Mouse (Mus musculus): ENCODE results near the gene Fgf18.

Fgf18 gene

GRCm38 (mm10) chr11:33115796-33116195, 31.4 kb downstream of the Fgf18 start:
- DNase-seq (ENCODE audit: low spot score in 2 of 2), result no peak

GRCm38 (mm10) chr11:33112407-33112806, 34.8 kb downstream of the Fgf18 start:
- DNase-seq (ENCODE audit: low spot score in 2 of 2), result no peak

GRCm38 (mm10) chr11:33110111-33110510, 37.1 kb downstream of the Fgf18 start:
- no peak for DNase-seq (ENCODE audit: low spot score in 2 of 2)

GRCm38 (mm10) chr11:33107540-33107939, 39.7 kb downstream of the Fgf18 start:
- DNase-seq (ENCODE audit: low spot score in 2 of 2), result no peak

GRCm38 (mm10) chr11:33104911-33105316, 42.3 kb downstream of the Fgf18 start:
- DNase-seq (ENCODE audit: low spot score in 2 of 2), result no peak

GRCm38 (mm10) chr11:33103291-33103943, 43.8 kb downstream of the Fgf18 start:
- no peak for DNase-seq (ENCODE audit: low spot score in 2 of 2)

- DNase-seq (ENCODE audit: low spot score in 2 of 2), result peak; percentile 55 to 59
These were observed 47.1 kb downstream of the Fgf18 start for GRCm38 (mm10) chr11:33100027-33100507.

GRCm38 (mm10) chr11:33099425-33099824, 47.8 kb downstream of the Fgf18 start:
- DNase-seq (ENCODE audit: low spot score in 2 of 2), result no peak

GRCm38 (mm10) chr11:33098446-33098845, 48.8 kb downstream of the Fgf18 start:
- peak; percentile 66 to 81 for DNase-seq (ENCODE audit: low spot score in 2 of 2)

- peak in 1 of 2 experiments; percentile 10 for DNase-seq (ENCODE audit: low spot score in 2 of 2)
These were observed 49.3 kb downstream of the Fgf18 start for GRCm38 (mm10) chr11:33097855-33098254.

- DNase-seq (ENCODE audit: low spot score in 2 of 2), result no peak
These were observed 57.3 kb downstream of the Fgf18 start for GRCm38 (mm10) chr11:33089856-33090255.

GRCm38 (mm10) chr11:33088181-33088580, 59.0 kb downstream of the Fgf18 start:
- no peak for DNase-seq (ENCODE audit: low spot score in 2 of 2)

- no peak for DNase-seq (ENCODE audit: low spot score in 2 of 2)
These were observed 61.2 kb downstream of the Fgf18 start for GRCm38 (mm10) chr11:33086046-33086445.

- no peak for DNase-seq (ENCODE audit: low spot score in 2 of 2)
These were observed 61.7 kb downstream of the Fgf18 start for GRCm38 (mm10) chr11:33085514-33085913.

GRCm38 (mm10) chr11:33085054-33085453, 62.1 kb downstream of the Fgf18 start:
- no peak for DNase-seq (ENCODE audit: low spot score in 2 of 2)

- DNase-seq (ENCODE audit: low spot score in 2 of 2), result no peak
These were observed 63.2 kb downstream of the Fgf18 start for GRCm38 (mm10) chr11:33084041-33084440.

GRCm38 (mm10) chr11:33081175-33081574, 66.0 kb downstream of the Fgf18 start:
- DNase-seq (ENCODE audit: low spot score in 2 of 2), result no peak

GRCm38 (mm10) chr11:33080046-33080808, 67.0 kb downstream of the Fgf18 start:
- no peak for DNase-seq (ENCODE audit: low spot score in 2 of 2)

GRCm38 (mm10) chr11:33079424-33079823, 67.8 kb downstream of the Fgf18 start:
- DNase-seq (ENCODE audit: low spot score in 2 of 2), result no peak

- no peak for DNase-seq (ENCODE audit: low spot score in 2 of 2)
These were observed 69.2 kb downstream of the Fgf18 start for GRCm38 (mm10) chr11:33078036-33078435.

GRCm38 (mm10) chr11:33075293-33075692, 71.9 kb downstream of the Fgf18 start:
- DNase-seq (ENCODE audit: low spot score in 2 of 2), result peak; percentile 61 to 69

- peak in 1 of 2 experiments; percentile 7 for DNase-seq (ENCODE audit: low spot score in 2 of 2)
These were observed 72.7 kb downstream of the Fgf18 start for GRCm38 (mm10) chr11:33074541-33074940.

- no peak for DNase-seq (ENCODE audit: low spot score in 2 of 2)
These were observed 75.8 kb downstream of the Fgf18 start for GRCm38 (mm10) chr11:33071358-33071922.

All from heart, adult 9 months (tissue).